Mouse (Mus musculus) lung, adult 2 months (tissue): ENCODE results near the gene Sirt1.

Experiments
- CTCF ChIP-seq: fragments of 200-500 bp; IDR thresholded peaks from 2 replicates; pipeline ENCODE4 v1.5.1; 2011; ENCODE audit warnings: mild to moderate bottlenecking, low read length, control low read depth; ENCODE audit not compliant: insufficient read depth
- POLR2A ChIP-seq: fragments of 200-500 bp; IDR thresholded peaks from 2 replicates; pipeline ENCODE4 v1.6.1; 2011; ENCODE audit warnings: low read depth, mild to moderate bottlenecking, control low read depth, low read length, borderline replicate concordance; ENCODE audit errors: extremely low read depth

GRCm38 (mm10) chr10:63415850-63416249 lies 34.3 kb upstream of the Sirt1 start:
- TF ChIP-seq POLR2A (no peak), CTCF (no peak)
